Mouse (Mus musculus) neural tube, embryonic 10.5 days (tissue): ENCODE results near the gene Prkca.
"Not testable (repeated sequence)": the region's sequence is repeated elsewhere in the genome, so short reads cannot be mapped to it uniquely, and the experiment has no call there.

Experiments used
- DNase-seq: peaks from one replicate; pipeline ENCODE4 v3.0.0-alpha.2; 2017; ENCODE audit warnings: low spot score; ENCODE audit errors: extremely low spot score

Prkca gene

GRCm38 (mm10) chr11:108119785-108120184, 223.9 kb downstream of the Prkca start:
- no peak for DNase-seq

GRCm38 (mm10) chr11:108118814-108119213, 224.9 kb downstream of the Prkca start:
- no peak for DNase-seq

- DNase-seq: no peak
These were observed 225.5 kb downstream of the Prkca start for GRCm38 (mm10) chr11:108118221-108118620.

GRCm38 (mm10) chr11:108117360-108118050, 226.2 kb downstream of the Prkca start:
- DNase-seq: no peak

- DNase-seq: no peak
These were observed 229.6 kb downstream of the Prkca start for GRCm38 (mm10) chr11:108114091-108114490.

GRCm38 (mm10) chr11:108112437-108112836, 231.3 kb downstream of the Prkca start:
- DNase-seq: no peak

- no peak for DNase-seq
These were observed 239.6 kb downstream of the Prkca start for GRCm38 (mm10) chr11:108104085-108104484.

GRCm38 (mm10) chr11:108101280-108101950, 242.3 kb downstream of the Prkca start:
- DNase-seq: no peak

- no peak for DNase-seq
These were observed 245.4 kb downstream of the Prkca start for GRCm38 (mm10) chr11:108098306-108098705.

- DNase-seq: no peak
These were observed 248.9 kb downstream of the Prkca start for GRCm38 (mm10) chr11:108094796-108095195.

GRCm38 (mm10) chr11:108093248-108093647, 250.5 kb downstream of the Prkca start:
- no peak for DNase-seq

- no peak for DNase-seq
These were observed 252.5 kb downstream of the Prkca start for GRCm38 (mm10) chr11:108091238-108091637.

GRCm38 (mm10) chr11:108090706-108091105, 253.0 kb downstream of the Prkca start:
- DNase-seq: no peak

GRCm38 (mm10) chr11:108088063-108088462, 255.7 kb downstream of the Prkca start:
- DNase-seq: no peak

- not testable (repeated sequence) for DNase-seq
These were observed 256.5 kb downstream of the Prkca start for GRCm38 (mm10) chr11:108087105-108087700.

- DNase-seq: no peak
These were observed 261.1 kb downstream of the Prkca start for GRCm38 (mm10) chr11:108082673-108083072.

- DNase-seq: no peak
These were observed 263.6 kb downstream of the Prkca start for GRCm38 (mm10) chr11:108079946-108080650.

GRCm38 (mm10) chr11:108079454-108079853, 264.3 kb downstream of the Prkca start:
- no peak for DNase-seq

- no peak for DNase-seq
These were observed 266.2 kb downstream of the Prkca start for GRCm38 (mm10) chr11:108077514-108077913.

GRCm38 (mm10) chr11:108072606-108073243, 271.0 kb downstream of the Prkca start:
- DNase-seq: no peak

GRCm38 (mm10) chr11:108071230-108071629, 272.5 kb downstream of the Prkca start:
- DNase-seq: no peak
